Mouse (Mus musculus) brain, adult 2 months (tissue): ENCODE results near the gene Gm6592.
A peak's percentile ranks its signal among the peaks of the same experiment; 100 is the strongest.
"Not testable (repeated sequence)": the region's sequence is repeated elsewhere in the genome, so short reads cannot be mapped to it uniquely, and the experiment has no call there.

Experiments used
- DNase-seq: peaks from one replicate; pipeline ENCODE4 v3.0.0; 2011; ENCODE audit warnings: low read depth, low spot score

Gene Gm6592

GRCm38 (mm10) chrX:8843694-8844093 lies at the start of gene Gm6592:
TSS of gene Gm6592 (plus strand) at chrX:8843994.
- no peak for DNase-seq

DNA sequence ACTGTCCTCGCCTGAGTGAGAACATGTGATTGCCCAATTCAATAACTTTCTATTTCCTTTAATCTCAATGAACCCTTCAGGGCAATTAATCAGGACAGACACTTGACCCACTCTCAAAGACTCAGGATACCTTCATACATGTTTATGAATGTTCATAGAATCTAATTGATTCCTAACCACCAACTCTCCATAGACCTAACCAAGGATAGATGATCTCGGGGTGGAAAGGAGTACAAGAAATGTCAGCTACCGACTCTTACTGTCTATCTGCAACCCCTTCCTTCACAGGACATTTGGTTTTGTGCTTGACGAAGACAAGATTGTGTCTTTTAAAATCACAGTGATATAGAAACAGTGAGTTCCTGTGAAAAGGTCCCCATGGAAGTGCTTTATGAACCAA lies 40.4 kb upstream of the Gm6592 start, which contains the start of gene Ssxb5:
Gene Ssxb5, plus strand, starts transcription at position 301 of the 400 bp plus-strand sequence.
- not testable (repeated sequence) for DNase-seq

DNA sequence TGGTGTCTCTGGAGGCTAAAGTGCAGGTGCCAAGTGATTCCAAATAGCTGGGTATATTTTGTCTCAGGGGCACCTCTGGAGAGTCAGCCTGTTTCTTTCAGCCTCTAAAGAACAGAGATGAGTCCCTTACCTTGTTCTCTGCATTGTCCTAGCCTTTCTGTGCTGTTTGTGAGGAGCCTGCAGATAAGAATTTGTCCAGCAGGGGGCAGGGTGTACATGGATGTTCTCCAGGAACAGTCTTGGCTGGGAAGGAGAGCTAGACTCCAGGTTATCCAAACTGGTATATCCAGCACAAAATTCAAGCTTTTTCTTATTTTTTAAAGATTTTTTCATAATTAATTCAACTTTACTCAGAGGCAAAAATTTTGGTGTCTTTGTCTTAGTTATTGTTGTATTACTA lies 11.8 kb upstream of the Gm6592 start:
- peak; percentile 63 for DNase-seq

GRCm38 (mm10) chrX:8852486-8852885 lies 8.7 kb downstream of the Gm6592 start:
- DNase-seq = no peak

DNA sequence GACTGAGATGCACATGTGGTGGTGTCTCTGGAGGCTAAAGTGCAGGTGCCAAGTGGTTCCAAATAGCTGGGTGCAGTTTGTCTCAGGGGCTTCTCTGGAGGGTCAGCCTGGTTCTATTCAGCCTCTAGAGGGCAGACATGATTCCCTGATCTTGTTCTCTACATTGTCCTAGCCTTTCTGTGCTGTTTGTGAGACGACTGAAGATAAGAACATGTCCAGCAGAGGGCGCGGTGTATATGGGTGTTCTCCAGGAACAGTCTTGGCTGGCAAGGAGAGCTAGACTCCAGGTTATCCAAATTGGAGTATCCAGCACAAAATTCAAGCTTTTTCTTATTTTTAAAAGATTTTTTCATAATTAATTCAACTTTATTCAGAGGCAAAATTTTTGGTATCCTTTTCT lies 20.5 kb downstream of the Gm6592 start:
- DNase-seq = peak; percentile 90

GRCm38 (mm10) chrX:8873953-8874352 lies 30.2 kb downstream of the Gm6592 start, which contains the start of gene Gm5751:
TSS of gene Gm5751 (plus strand) at chrX:8874253.
- DNase-seq = not testable (repeated sequence)

GRCm38 (mm10) chrX:8884336-8884735 lies 40.5 kb downstream of the Gm6592 start:
- DNase-seq = no peak

DNA sequence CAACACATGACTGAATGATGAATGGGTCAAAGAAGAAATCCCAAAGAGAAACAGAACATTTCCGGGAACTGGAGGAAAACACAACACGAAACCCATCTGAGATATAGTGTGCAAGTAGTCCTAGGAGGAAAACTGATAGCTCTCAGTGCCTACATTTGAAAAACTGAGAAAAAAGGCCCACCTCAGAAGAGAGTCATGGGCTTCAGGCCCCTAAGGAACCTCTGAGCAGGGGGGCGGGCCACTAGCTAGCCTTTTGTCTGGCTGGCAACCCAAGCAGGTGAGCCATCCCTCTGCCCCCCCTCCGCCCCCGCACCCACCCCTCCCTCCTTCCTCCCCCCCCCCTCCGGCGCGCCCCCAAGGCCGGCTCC lies 48.2 kb downstream of the Gm6592 start:
- no peak for DNase-seq

DNA sequence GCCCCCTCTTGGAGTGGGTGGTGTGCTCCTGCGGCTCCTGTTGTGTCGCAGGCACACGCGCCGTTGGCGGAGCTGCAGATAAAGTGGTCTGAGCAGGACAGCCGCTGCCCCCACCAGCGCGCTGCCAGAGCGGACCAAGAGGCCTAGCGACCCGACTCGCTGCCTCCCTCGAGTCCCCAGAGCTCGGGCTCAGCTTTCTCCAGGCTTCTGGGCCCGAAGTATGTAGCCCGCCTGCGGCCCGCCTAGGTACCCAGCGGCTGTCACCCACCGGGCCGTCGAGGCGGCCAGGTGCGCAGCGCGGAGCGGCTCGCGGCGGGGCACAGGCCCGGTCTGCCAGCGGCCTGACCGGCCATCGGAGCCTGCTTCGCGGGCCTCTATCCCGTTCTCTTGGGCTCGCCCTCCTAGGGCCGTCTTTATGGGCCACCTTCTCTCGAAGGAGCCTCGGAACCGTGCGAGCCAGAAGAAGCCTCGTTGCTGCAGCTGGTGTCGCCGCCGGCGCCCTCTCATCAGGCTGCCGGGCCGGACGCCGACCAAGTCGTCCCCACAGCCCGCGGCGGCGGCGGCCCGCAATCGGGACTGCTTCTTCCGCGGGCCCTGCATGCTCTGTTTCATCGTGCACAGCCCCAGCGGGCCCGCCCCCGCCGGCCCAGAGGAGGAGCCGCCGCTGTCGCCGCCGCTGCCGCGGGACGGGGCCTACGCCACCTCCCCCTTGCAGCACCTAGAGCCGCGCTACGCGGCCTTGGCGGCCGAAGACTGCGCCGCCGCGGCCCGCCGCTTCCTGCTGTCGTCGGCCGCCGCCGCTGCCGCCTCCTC lies 48.8 kb downstream of the Gm6592 start, which contains the start of gene B630019K06Rik:
Gene B630019K06Rik, plus strand, starts transcription at position 40 of the 813 bp plus-strand sequence.
- DNase-seq = peak; percentile 73

GRCm38 (mm10) chrX:8893182-8893651 lies 49.4 kb downstream of the Gm6592 start:
- peak; percentile 12 for DNase-seq
